Mouse (Mus musculus) forebrain, postnatal 0 days (tissue): ENCODE measurements around the gene Tanc1. TPM values are rescaled to one million over a fixed set of nuclear protein-coding genes. Genes with fewer than 3 reads are reported as not detected.
"Not testable (repeated sequence)": the region's sequence is repeated elsewhere in the genome, so short reads cannot be mapped to it uniquely, and the experiment has no call there.

ENCODE experiments used
- ATAC-seq: fragments of 200-750 bp; cut with Nextera tagmentation; 2 replicates; pipeline ENCODE4 v1.8.0; 2017; ENCODE audit warnings: mild to moderate bottlenecking, moderate library complexity
- DNase-seq: peaks from one replicate; pipeline ENCODE4 v3.0.0-alpha.2; 2015
- H3K27ac ChIP-seq: fragments of 300-500 bp; sonication (generic); 2 replicates; pipeline ENCODE4 v1.5.1; 2014; ENCODE audit warnings: low read depth, mild to moderate bottlenecking, antibody characterized with exemption, low read length, moderate library complexity, mixed read lengths
- H3K27me3 ChIP-seq: fragments of 300-500 bp; sonication (generic); 2 replicates; pipeline ENCODE4 v1.6.1; 2014; ENCODE audit warnings: mild to moderate bottlenecking, low read length, mixed read lengths; ENCODE audit not compliant: insufficient read depth
- H3K36me3 ChIP-seq: fragments of 300-500 bp; sonication (generic); 2 replicates; pipeline ENCODE4 v1.6.1; 2014; ENCODE audit warnings: mild to moderate bottlenecking, moderate library complexity; ENCODE audit not compliant: insufficient read depth
- H3K4me1 ChIP-seq: fragments of 300-500 bp; sonication (generic); 2 replicates; pipeline ENCODE4 v1.6.1; 2014; ENCODE audit warnings: antibody characterized with exemption; ENCODE audit not compliant: insufficient read depth
- H3K4me2 ChIP-seq: fragments of 300-500 bp; sonication (generic); 2 replicates; pipeline ENCODE4 v1.6.1; 2014; ENCODE audit warnings: low read depth, mild to moderate bottlenecking, moderate library complexity
- H3K4me3 ChIP-seq: fragments of 300-500 bp; sonication (generic); 2 replicates; pipeline ENCODE4 v1.5.1; 2014; ENCODE audit warnings: low read depth, low read length, mixed read lengths
- H3K9ac ChIP-seq: fragments of 300-500 bp; sonication (generic); 2 replicates; pipeline ENCODE4 v1.6.1; 2014; ENCODE audit warnings: mild to moderate bottlenecking
- H3K9me3 ChIP-seq: fragments of 300-500 bp; sonication (generic); 2 replicates; pipeline ENCODE4 v1.6.1; 2016; ENCODE audit warnings: low read length
- CTCF ChIP-seq: sonication (generic); IDR thresholded peaks from 2 replicates; pipeline ENCODE4 v1.5.1; 2016; ENCODE audit warnings: antibody characterized with exemption, control low read depth, low read depth
- WGBS: fragments of 180-500 bp; shearing (Covaris S2); extraction: QIAGEN DNeasy Blood & Tissue Kit; methylation state at CpG from one replicate; pipeline ENCODE4 v1.1.7; 2014; 5-methylcytosine and 5-hydroxymethylcytosine counted together
- polyA plus RNA-seq: library from polyadenylated mRNA; unstranded; fragments of >200 nt; fragmentation: Nextera tagmentation; extraction: Ambion mirVana; gene quantifications from 2 replicates; pipeline ENCODE4 v1.2.1, GENCODE M21; 2015
- total RNA-seq: library from RNA; depleted of rRNA; stranded (reverse); fragments of >200 nt; gene quantifications from 2 replicates; pipeline ENCODE4 v1.2.3, GENCODE M21; 2014; rRNA removed

The Tanc1 gene
- 4.3 and 5.0 TPM in 2 replicates for total RNA-seq
- 1.3 and 2.9 TPM in 2 replicates for polyA plus RNA-seq

- DNase-seq, result peak; percentile 72
- peaks cover 12% of the 10 kb centered on the region for H3K4me1 ChIP-seq
- peak; percentile 92 for ATAC-seq
- H3K4me2 ChIP-seq, result peak within 1 kb of the TSS; percentile 100
- no peak for TF ChIP-seq CTCF
- no peaks in the 10 kb centered on the region for H3K9me3 ChIP-seq
- H3K27me3 ChIP-seq, result no peaks in the 10 kb centered on the region
- 1% methylated on average over 90 of the region's 99 CpGs for WGBS
- peak within 1 kb of the TSS; percentile 67 for H3K4me3 ChIP-seq
- no peaks in the 10 kb centered on the region for H3K36me3 ChIP-seq
- H3K9ac ChIP-seq, result peak within 1 kb of the TSS; percentile 59
- peak within 1 kb of the TSS; percentile 47; the same call in 1 of the 2 replicates for H3K27ac ChIP-seq
These were observed at the start of gene Tanc1 for GRCm38 (mm10) chr2:59611831-59612732. Gene Tanc1, plus strand, starts transcription at chr2:59612042.

- ATAC-seq (no peak), DNase-seq (no peak)
- H3K9ac ChIP-seq, result no peak overlapping the region
- no peak overlapping the region for H3K4me3 ChIP-seq
- no peaks in the 10 kb centered on the region for H3K27me3 ChIP-seq
- no peaks in the 10 kb centered on the region for H3K9me3 ChIP-seq
- peak; percentile 24; the same call in 1 of the 2 replicates for TF ChIP-seq CTCF
- WGBS, result 50% methylated on average over 4 of the region's 4 CpGs
- H3K4me2 ChIP-seq, result no peak overlapping the region
- no peak overlapping the region for H3K27ac ChIP-seq
- H3K36me3 ChIP-seq, result no peaks in the 10 kb centered on the region
- no peaks in the 10 kb centered on the region for H3K4me1 ChIP-seq
These were observed 49.6 kb upstream of the Tanc1 start for GRCm38 (mm10) chr2:59562215-59562614.

GRCm38 (mm10) chr2:59562696-59563095 lies 49.1 kb upstream of the Tanc1 start:
- no peak for TF ChIP-seq CTCF
- WGBS, result 25% methylated on average over 5 of the region's 5 CpGs

GRCm38 (mm10) chr2:59564029-59564611 lies 47.7 kb upstream of the Tanc1 start:
- not testable (repeated sequence) for H3K4me3 ChIP-seq, H3K27me3 ChIP-seq, ATAC-seq, H3K4me1 ChIP-seq, H3K27ac ChIP-seq, DNase-seq, H3K9me3 ChIP-seq, H3K9ac ChIP-seq, H3K36me3 ChIP-seq, H3K4me2 ChIP-seq
- WGBS, result 93% methylated on average over 3 of the region's 10 CpGs

More at GRCm38 (mm10) chr2:59562696-59563095, 49.1 kb upstream of the Tanc1 start:
- Histone ChIP-seq H3K9me3 (no peaks in the 10 kb centered on the region), H3K4me2 (no peak overlapping the region), H3K9ac (no peak overlapping the region), H3K4me1 (no peaks in the 10 kb centered on the region), H3K27me3 (no peaks in the 10 kb centered on the region), H3K27ac (no peak overlapping the region), H3K4me3 (no peak overlapping the region), H3K36me3 (no peaks in the 10 kb centered on the region)
- ATAC-seq, result no peak
- DNase-seq, result peak; percentile 25

- Histone ChIP-seq H3K9me3 (0 out of 2 replicates have a peak, but pooled peaks cover 6% of the 10 kb centered on the region), H3K4me1 (no peaks in the 10 kb centered on the region), H3K27me3 (no peaks in the 10 kb centered on the region), H3K4me3 (no peak overlapping the region), H3K4me2 (no peak overlapping the region), H3K9ac (no peak overlapping the region), H3K27ac (no peak overlapping the region), H3K36me3 (no peaks in the 10 kb centered on the region)
- TF ChIP-seq CTCF, result peak; percentile 31; the same call in 1 of the 2 replicates
- ATAC-seq, result no peak
- 80% methylated on average over 4 of the region's 4 CpGs for WGBS
- no peak for DNase-seq
These were observed 46.9 kb upstream of the Tanc1 start for GRCm38 (mm10) chr2:59564947-59565346.

- no peak overlapping the region for H3K4me2 ChIP-seq
- 43% methylated on average over 7 of the region's 7 CpGs for WGBS
- H3K4me1 ChIP-seq, result no peaks in the 10 kb centered on the region
- no peaks in the 10 kb centered on the region for H3K27me3 ChIP-seq
- no peak overlapping the region for H3K4me3 ChIP-seq
- DNase-seq (no peak), ATAC-seq (no peak)
- TF ChIP-seq CTCF, result no peak
- no peaks in the 10 kb centered on the region for H3K9me3 ChIP-seq
- H3K27ac ChIP-seq, result no peak overlapping the region
- no peak overlapping the region for H3K9ac ChIP-seq
- no peaks in the 10 kb centered on the region for H3K36me3 ChIP-seq
These were observed 30.9 kb upstream of the Tanc1 start for GRCm38 (mm10) chr2:59580939-59581338.

- Histone ChIP-seq H3K27me3 (no peaks in the 10 kb centered on the region), H3K4me1 (no peaks in the 10 kb centered on the region), H3K4me3 (no peak overlapping the region), H3K9me3 (no peaks in the 10 kb centered on the region), H3K4me2 (no peak overlapping the region), H3K36me3 (no peaks in the 10 kb centered on the region), H3K9ac (no peak overlapping the region), H3K27ac (no peak overlapping the region)
- ATAC-seq (no peak), DNase-seq (no peak)
- 88% methylated on average over 6 of the region's 6 CpGs for WGBS
- TF ChIP-seq CTCF, result no peak
These were observed 27.9 kb upstream of the Tanc1 start for GRCm38 (mm10) chr2:59583961-59584360.
